Mouse (Mus musculus) intestine, postnatal 0 days (tissue): Measurements from ENCODE around the gene Ppp1cc. TPM values are rescaled to one million over a fixed set of nuclear protein-coding genes. Genes with fewer than 3 reads are reported as not detected.
A peak's percentile ranks its signal among the peaks of the same experiment; 100 is the strongest.
"Not testable (repeated sequence)": the region's sequence is repeated elsewhere in the genome, so short reads cannot be mapped to it uniquely, and the experiment has no call there.

Experiments
- ATAC-seq: fragments of 200-750 bp; cut with Nextera tagmentation; 2 replicates; pipeline ENCODE4 v1.8.0; 2017; ENCODE audit warnings: mild to moderate bottlenecking, moderate TSS enrichment, moderate library complexity
- H3K27ac ChIP-seq: fragments of 300-500 bp; sonication (generic); 2 replicates; pipeline ENCODE4 v1.5.1; 2014; ENCODE audit warnings: mild to moderate bottlenecking, low read depth, low read length, moderate library complexity
- H3K27me3 ChIP-seq: fragments of 300-500 bp; sonication (generic); replicated peaks from 2 replicates; pipeline ENCODE4 v1.6.1; 2014; ENCODE audit warnings: low read length, mixed read lengths; ENCODE audit not compliant: control insufficient read depth, insufficient read depth
- H3K36me3 ChIP-seq: fragments of 300-500 bp; sonication (generic); 2 replicates; pipeline ENCODE4 v1.6.1; 2014; ENCODE audit warnings: mild to moderate bottlenecking, moderate library complexity; ENCODE audit not compliant: control insufficient read depth, insufficient read depth
- H3K4me1 ChIP-seq: fragments of 300-500 bp; sonication (generic); replicated peaks from 2 replicates; pipeline ENCODE4 v1.6.1; 2014; ENCODE audit warnings: antibody characterized with exemption, low read length, mixed read lengths; ENCODE audit not compliant: control insufficient read depth, insufficient read depth
- H3K4me2 ChIP-seq: fragments of 300-500 bp; sonication (generic); replicated peaks from 2 replicates; pipeline ENCODE4 v1.6.1; 2014; ENCODE audit warnings: low read depth, mild to moderate bottlenecking, moderate library complexity
- H3K4me3 ChIP-seq: fragments of 300-500 bp; sonication (generic); 2 replicates; pipeline ENCODE4 v1.5.1; 2014; ENCODE audit warnings: low read depth, low read length
- H3K9ac ChIP-seq: fragments of 300-500 bp; sonication (generic); 2 replicates; pipeline ENCODE4 v1.6.1; 2014; ENCODE audit warnings: mild to moderate bottlenecking, low read depth, low read length
- H3K9me3 ChIP-seq: fragments of 300-500 bp; sonication (generic); 2 replicates; pipeline ENCODE4 v1.6.1; 2016; ENCODE audit warnings: mixed run types; ENCODE audit not compliant: control insufficient read depth
- CTCF ChIP-seq: sonication (generic); IDR thresholded peaks from 2 replicates; pipeline ENCODE4 v1.5.1; 2016; ENCODE audit warnings: low read depth, mild to moderate bottlenecking, control low read depth, antibody characterized with exemption, moderate library complexity
- WGBS: fragments of 180-500 bp; shearing (Covaris S2); extraction: QIAGEN DNeasy Blood & Tissue Kit; methylation state at CpG from one replicate; pipeline ENCODE4 v1.1.7; 2014; 5-methylcytosine and 5-hydroxymethylcytosine counted together
- polyA plus RNA-seq: library from polyadenylated mRNA; unstranded; fragments of >200 nt; fragmentation: Nextera tagmentation; extraction: Ambion mirVana; gene quantifications from 2 replicates; pipeline ENCODE4 v1.2.1, GENCODE M21; 2015

Gene Ppp1cc
- polyA plus RNA-seq, 1 experiment from 2014 or later: 144 TPM

GRCm38 (mm10) chr5:122208909-122209308 is 50.8 kb downstream of the Ppp1cc start:
- WGBS: 59% methylated on average over 6 of the region's 6 CpGs
- no peak overlapping the region for H3K9ac ChIP-seq
- no peaks in the 10 kb centered on the region for H3K4me1 ChIP-seq
- no peak overlapping the region for H3K4me3 ChIP-seq
- H3K27me3 ChIP-seq: no peaks in the 10 kb centered on the region; the same call in 1 of the 2 replicates
- H3K36me3 ChIP-seq: no peaks in the 10 kb centered on the region
- TF ChIP-seq CTCF: no peak
- no peak for ATAC-seq
- H3K27ac ChIP-seq: no peak overlapping the region
- H3K9me3 ChIP-seq: no peaks in the 10 kb centered on the region
- H3K4me2 ChIP-seq: no peak overlapping the region

GRCm38 (mm10) chr5:122209591-122210368 is 51.7 kb downstream of the Ppp1cc start:
- Histone ChIP-seq H3K36me3 (no peaks in the 10 kb centered on the region), H3K4me1 (no peaks in the 10 kb centered on the region), H3K27ac (no peak overlapping the region), H3K4me3 (peak overlapping the region; percentile 30), H3K9me3 (no peaks in the 10 kb centered on the region), H3K9ac (peak overlapping the region; percentile 24; the same call in 1 of the 2 replicates), H3K27me3 (no peaks in the 10 kb centered on the region; the same call in 1 of the 2 replicates), H3K4me2 (peak overlapping the region; percentile 56)
- ATAC-seq: 0 out of 2 replicates have a peak, but pooled peaks have one; percentile 22
- TF ChIP-seq CTCF: peak; percentile 31; the same call in 1 of the 2 replicates
- WGBS: 9% methylated on average over 21 of the region's 21 CpGs

GRCm38 (mm10) chr5:122210890-122211289 is 52.8 kb downstream of the Ppp1cc start:
- Histone ChIP-seq H3K27ac (no peak overlapping the region), H3K4me1 (no peaks in the 10 kb centered on the region), H3K36me3 (no peaks in the 10 kb centered on the region), H3K27me3 (no peaks in the 10 kb centered on the region; the same call in 1 of the 2 replicates), H3K9me3 (no peaks in the 10 kb centered on the region), H3K4me2 (no peak overlapping the region), H3K4me3 (no peak overlapping the region), H3K9ac (no peak overlapping the region)
- ATAC-seq: no peak
- no peak for TF ChIP-seq CTCF
- 90% methylated on average over 8 of the region's 8 CpGs for WGBS

- no peak for TF ChIP-seq CTCF
Observed at GRCm38 (mm10) chr5:122212125-122212524, 54.0 kb downstream of the Ppp1cc start.

GRCm38 (mm10) chr5:122212820-122213219 is 54.7 kb downstream of the Ppp1cc start:
- WGBS: 96% methylated on average over 1 of the region's 1 CpGs
- not testable (repeated sequence) for H3K27me3 ChIP-seq, H3K4me3 ChIP-seq, H3K4me1 ChIP-seq, H3K9ac ChIP-seq, H3K9me3 ChIP-seq, H3K36me3 ChIP-seq, H3K27ac ChIP-seq, H3K4me2 ChIP-seq, ATAC-seq
- peak; percentile 21; the same call in 1 of the 2 replicates for TF ChIP-seq CTCF

More at GRCm38 (mm10) chr5:122212125-122212524, 54.0 kb downstream of the Ppp1cc start:
- Histone ChIP-seq H3K27me3 (no peaks in the 10 kb centered on the region; the same call in 1 of the 2 replicates), H3K4me2 (no peak overlapping the region), H3K9ac (no peak overlapping the region), H3K36me3 (no peaks in the 10 kb centered on the region), H3K4me1 (no peaks in the 10 kb centered on the region), H3K4me3 (no peak overlapping the region), H3K27ac (no peak overlapping the region), H3K9me3 (no peaks in the 10 kb centered on the region)
- 84% methylated on average over 8 of the region's 8 CpGs for WGBS
- no peak for ATAC-seq

- Histone ChIP-seq H3K9ac (no peak overlapping the region), H3K4me2 (no peak overlapping the region), H3K36me3 (no peaks in the 10 kb centered on the region), H3K27me3 (no peaks in the 10 kb centered on the region; the same call in 1 of the 2 replicates), H3K9me3 (no peaks in the 10 kb centered on the region), H3K27ac (no peak overlapping the region), H3K4me1 (no peaks in the 10 kb centered on the region), H3K4me3 (no peak overlapping the region)
- TF ChIP-seq CTCF: no peak
- no peak for ATAC-seq
- 93% methylated on average over 6 of the region's 6 CpGs for WGBS
Observed at GRCm38 (mm10) chr5:122213861-122214260, 55.8 kb downstream of the Ppp1cc start.
